Mouse (Mus musculus) heart, postnatal 0 days (tissue): ENCODE results near the gene Ugt1a2. TPM values are rescaled to one million over a fixed set of nuclear protein-coding genes. Genes with fewer than 3 reads are reported as not detected.
"Not testable (repeated sequence)": the region's sequence is repeated elsewhere in the genome, so short reads cannot be mapped to it uniquely, and the experiment has no call there.

ENCODE experiments used
- ATAC-seq: fragments of 200-750 bp; cut with Nextera tagmentation; 2 replicates; pipeline ENCODE4 v1.8.0; 2017; ENCODE audit warnings: low read depth, moderate number of reproducible peaks, moderate library complexity; ENCODE audit not compliant: insufficient read depth
- DNase-seq: peaks from one replicate; pipeline ENCODE4 v3.0.0-alpha.2; 2016; ENCODE audit warnings: low spot score
- H3K27ac ChIP-seq: fragments of 300-500 bp; sonication (generic); 2 replicates; pipeline ENCODE4 v1.5.1; 2014; ENCODE audit warnings: low read depth, mild to moderate bottlenecking
- H3K27me3 ChIP-seq: fragments of 300-500 bp; sonication (generic); 2 replicates; pipeline ENCODE4 v1.6.1; 2014; ENCODE audit warnings: low read length, mixed read lengths; ENCODE audit not compliant: control insufficient read depth, insufficient read depth
- H3K36me3 ChIP-seq: fragments of 300-500 bp; sonication (generic); replicated peaks from 2 replicates; pipeline ENCODE4 v1.6.1; 2014; ENCODE audit warnings: low read length, mixed read lengths; ENCODE audit not compliant: control insufficient read depth, insufficient read depth
- H3K4me1 ChIP-seq: fragments of 300-500 bp; sonication (generic); 2 replicates; pipeline ENCODE4 v1.6.1; 2014; ENCODE audit warnings: antibody characterized with exemption; ENCODE audit not compliant: control insufficient read depth, insufficient read depth
- H3K4me2 ChIP-seq: fragments of 300-500 bp; sonication (generic); 2 replicates; pipeline ENCODE4 v1.6.1; 2014; ENCODE audit warnings: low read depth, mild to moderate bottlenecking, low read length, moderate library complexity
- H3K4me3 ChIP-seq: fragments of 300-500 bp; sonication (generic); 2 replicates; pipeline ENCODE4 v1.5.1; 2014; ENCODE audit warnings: low read depth, low read length
- H3K9ac ChIP-seq: fragments of 300-500 bp; sonication (generic); replicated peaks from 2 replicates; pipeline ENCODE4 v1.6.1; 2014; ENCODE audit warnings: low read depth, low read length, mixed read lengths
- H3K9me3 ChIP-seq: fragments of 300-500 bp; sonication (generic); replicated peaks from 2 replicates; pipeline ENCODE4 v1.6.1; 2016; ENCODE audit warnings: low read length; ENCODE audit not compliant: control insufficient read depth
- CTCF ChIP-seq: IDR thresholded peaks from 2 replicates; pipeline ENCODE4 v1.5.1; 2016; ENCODE audit warnings: antibody characterized with exemption, control low read depth, low read depth
- EP300 ChIP-seq: IDR thresholded peaks from 2 replicates; pipeline ENCODE4 v1.6.1; 2016; ENCODE audit warnings: antibody characterized with exemption, low read depth
- WGBS: fragments of 180-500 bp; shearing (Covaris S2); extraction: QIAGEN DNeasy Blood & Tissue Kit; methylation state at CpG from one replicate; pipeline ENCODE4 v1.1.7; 2014; 5-methylcytosine and 5-hydroxymethylcytosine counted together
- polyA plus RNA-seq: library from polyadenylated mRNA; unstranded; fragments of >200 nt; fragmentation: Nextera tagmentation; extraction: Ambion mirVana; gene quantifications from 2 replicates; pipeline ENCODE4 v1.2.1, GENCODE M21; 2015
- total RNA-seq: library from RNA; depleted of rRNA; stranded (reverse); fragments of >200 nt; gene quantifications from 2 replicates; pipeline ENCODE4 v1.2.3, GENCODE M21; 2014; ENCODE audit warnings: low replicate concordance

The Ugt1a2 gene
- total and polyA plus RNA-seq, 2 experiments from 2014 or later = not detected

DNA sequence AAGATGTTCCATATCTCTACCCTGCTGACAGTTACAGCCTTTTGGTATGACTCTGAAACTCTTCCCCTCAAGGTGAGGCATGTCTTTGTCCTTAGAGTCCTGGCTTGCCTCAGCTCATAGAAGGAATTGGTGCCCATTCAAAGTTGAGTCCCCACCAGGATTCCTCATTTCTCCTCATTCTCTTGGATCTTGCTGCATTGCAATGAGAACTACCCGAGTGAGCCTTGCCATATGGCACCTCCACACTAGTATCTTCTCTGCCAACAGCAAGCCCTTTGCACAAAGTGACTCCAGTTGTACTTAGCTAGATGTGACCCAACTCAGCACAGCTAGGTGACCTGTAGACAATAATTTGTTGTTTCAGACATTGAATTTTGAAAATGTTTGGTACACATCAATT lies 23.2 kb downstream of the Ugt1a2 start:
- no peaks in the 10 kb centered on the region for H3K27me3 ChIP-seq
- no peak for TF ChIP-seq CTCF
- TF ChIP-seq EP300 = no peak
- 32% methylated on average over 1 of the region's 1 CpGs for WGBS
- no peak overlapping the region for H3K27ac ChIP-seq
- no peak overlapping the region for H3K4me3 ChIP-seq
- no peak overlapping the region for H3K9ac ChIP-seq
- H3K36me3 ChIP-seq = no peaks in the 10 kb centered on the region
- peaks cover 33% of the 10 kb centered on the region for H3K9me3 ChIP-seq
- no peak for ATAC-seq
- no peak overlapping the region for H3K4me2 ChIP-seq
- no peak for DNase-seq
- H3K4me1 ChIP-seq = no peaks in the 10 kb centered on the region

GRCm38 (mm10) chr1:88224029-88224776 lies 23.8 kb downstream of the Ugt1a2 start:
- ATAC-seq = no peak

GRCm38 (mm10) chr1:88225301-88225700 lies 24.9 kb downstream of the Ugt1a2 start:
- H3K4me1 ChIP-seq, H3K4me2 ChIP-seq, DNase-seq, H3K27me3 ChIP-seq, H3K9ac ChIP-seq, H3K36me3 ChIP-seq, ATAC-seq, H3K27ac ChIP-seq, H3K4me3 ChIP-seq: not testable (repeated sequence)
- 24% methylated on average over 2 of the region's 2 CpGs for WGBS
- peaks cover 49% of the 10 kb centered on the region for H3K9me3 ChIP-seq

More at GRCm38 (mm10) chr1:88224029-88224776, 23.8 kb downstream of the Ugt1a2 start:
- H3K4me1 ChIP-seq = no peaks in the 10 kb centered on the region
- no peak overlapping the region for H3K4me3 ChIP-seq
- peaks cover 38% of the 10 kb centered on the region for H3K9me3 ChIP-seq
- H3K27ac ChIP-seq = no peak overlapping the region
- H3K27me3 ChIP-seq = no peaks in the 10 kb centered on the region
- 56% methylated on average over 2 of the region's 2 CpGs for WGBS
- H3K36me3 ChIP-seq = no peaks in the 10 kb centered on the region
- H3K9ac ChIP-seq = no peak overlapping the region
- TF ChIP-seq EP300 (no peak), CTCF (no peak)
- H3K4me2 ChIP-seq = no peak overlapping the region
- no peak for DNase-seq

- Histone ChIP-seq H3K27ac (no peak overlapping the region), H3K9ac (no peak overlapping the region), H3K9me3 (peaks cover 53% of the 10 kb centered on the region), H3K4me2 (no peak overlapping the region), H3K36me3 (no peaks in the 10 kb centered on the region), H3K4me3 (no peak overlapping the region), H3K4me1 (no peaks in the 10 kb centered on the region), H3K27me3 (no peaks in the 10 kb centered on the region)
- DNase-seq = no peak
- no peak for TF ChIP-seq EP300
- no peak for TF ChIP-seq CTCF
- no peak for ATAC-seq
Observed at GRCm38 (mm10) chr1:88225741-88226140, 25.3 kb downstream of the Ugt1a2 start.

DNA sequence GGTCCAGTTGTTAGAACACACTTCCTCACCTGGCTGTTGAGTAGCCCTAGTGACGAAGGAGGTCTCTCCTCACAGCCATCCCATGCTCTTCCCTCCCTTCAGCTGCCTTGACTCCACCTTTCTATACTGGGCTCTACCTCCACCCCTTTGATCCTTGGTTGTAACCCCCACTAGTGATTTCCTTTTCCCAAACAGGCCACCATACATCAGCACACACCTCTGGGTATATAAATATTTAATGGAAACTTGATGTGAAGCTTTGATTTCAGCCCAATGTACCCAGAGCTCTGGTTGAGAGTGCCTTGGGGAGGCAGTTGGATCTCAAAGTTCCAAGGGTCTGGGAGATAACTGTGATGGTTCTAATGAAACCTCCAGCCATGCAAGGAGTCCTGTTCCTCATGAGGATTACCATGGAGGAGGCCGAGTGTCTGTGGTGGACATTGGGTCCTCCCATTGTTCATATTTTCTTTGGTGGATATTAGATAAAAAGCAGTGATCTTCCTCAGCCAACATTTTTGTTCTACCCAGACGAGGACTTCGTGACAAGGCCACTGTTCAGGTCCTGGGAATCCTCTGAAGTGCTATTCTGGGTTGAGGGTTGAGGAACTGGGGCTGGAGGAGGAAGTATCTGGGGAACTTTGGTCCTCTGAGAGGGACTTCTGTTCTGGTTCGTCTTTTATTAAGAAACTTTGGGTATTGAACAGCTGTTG lies 26.4 kb downstream of the Ugt1a2 start, which contains the start of gene Mroh2a:
Gene Mroh2a, plus strand, starts transcription at position 317 of the 710 bp plus-strand sequence.
- no peak for DNase-seq
- Histone ChIP-seq H3K4me1 (no peaks in the 10 kb centered on the region), H3K27ac (no peak within 1 kb of the TSS), H3K9ac (no peak within 1 kb of the TSS), H3K4me3 (no peak within 1 kb of the TSS), H3K36me3 (no peaks in the 10 kb centered on the region), H3K9me3 (peaks cover 64% of the 10 kb centered on the region), H3K4me2 (no peak within 1 kb of the TSS), H3K27me3 (no peaks in the 10 kb centered on the region)
- TF ChIP-seq EP300 = no peak
- no peak for TF ChIP-seq CTCF
- ATAC-seq = no peak
- WGBS = 42% methylated on average over 5 of the region's 5 CpGs
